Mouse (Mus musculus) lung, embryonic 14.5 days (tissue): ENCODE measurements around the gene Smco4. TPM values are rescaled to one million over a fixed set of nuclear protein-coding genes. Genes with fewer than 3 reads are reported as not detected.
A peak's percentile ranks its signal among the peaks of the same experiment; 100 is the strongest.
"Not testable (repeated sequence)": the region's sequence is repeated elsewhere in the genome, so short reads cannot be mapped to it uniquely, and the experiment has no call there.

Source experiments
- ATAC-seq: fragments of 200-750 bp; cut with Nextera tagmentation; 2 replicates; pipeline ENCODE4 v1.8.0; 2017; ENCODE audit warnings: mild to moderate bottlenecking, moderate TSS enrichment, moderate library complexity; ENCODE audit not compliant: insufficient read depth
- DNase-seq: peaks from one replicate; pipeline ENCODE4 v3.0.0-alpha.2; 2015
- H3K27ac ChIP-seq: fragments of 300-500 bp; sonication (generic); 2 replicates; pipeline ENCODE4 v1.5.1; 2014; ENCODE audit warnings: low read depth, mild to moderate bottlenecking, moderate library complexity
- H3K27me3 ChIP-seq: fragments of 300-500 bp; sonication (generic); 2 replicates; pipeline ENCODE4 v1.6.1; 2014; ENCODE audit warnings: low read length, control low read depth; ENCODE audit not compliant: insufficient read depth
- H3K36me3 ChIP-seq: fragments of 300-500 bp; sonication (generic); 2 replicates; pipeline ENCODE4 v1.6.1; 2014; ENCODE audit warnings: control low read depth; ENCODE audit not compliant: insufficient read depth
- H3K4me1 ChIP-seq: fragments of 300-500 bp; sonication (generic); 2 replicates; pipeline ENCODE4 v1.6.1; 2014; ENCODE audit warnings: antibody characterized with exemption, control low read depth; ENCODE audit not compliant: insufficient read depth
- H3K4me2 ChIP-seq: fragments of 300-500 bp; sonication (generic); 2 replicates; pipeline ENCODE4 v1.6.1; 2014; ENCODE audit warnings: mild to moderate bottlenecking
- H3K4me3 ChIP-seq: fragments of 300-500 bp; sonication (generic); 2 replicates; pipeline ENCODE4 v1.5.1; 2014; ENCODE audit warnings: low read depth, low read length
- H3K9ac ChIP-seq: fragments of 300-500 bp; sonication (generic); 2 replicates; pipeline ENCODE4 v1.6.1; 2014
- H3K9me3 ChIP-seq: fragments of 300-500 bp; sonication (generic); 2 replicates; pipeline ENCODE4 v1.6.1; 2016; ENCODE audit warnings: low read depth, low read length, control low read depth
- CTCF ChIP-seq: IDR thresholded peaks from 2 replicates; pipeline ENCODE4 v1.5.1; 2016; ENCODE audit warnings: antibody characterized with exemption, low read depth
- WGBS: fragments of 180-500 bp; shearing (Covaris S2); extraction: QIAGEN DNeasy Blood & Tissue Kit; methylation state at CpG from one replicate; pipeline ENCODE4 v1.1.7; 2014; 5-methylcytosine and 5-hydroxymethylcytosine counted together
- polyA plus RNA-seq: library from polyadenylated mRNA; unstranded; fragments of >200 nt; fragmentation: Nextera tagmentation; extraction: Ambion mirVana; gene quantifications from 2 replicates; pipeline ENCODE4 v1.2.1, GENCODE M21; 2014

Smco4 gene
- polyA plus RNA-seq, 1 experiment from 2014 or later: 3.9 TPM

- no peaks in the 10 kb centered on the region for H3K36me3 ChIP-seq
- no peak overlapping the region for H3K27ac ChIP-seq
- H3K9me3 ChIP-seq: no peaks in the 10 kb centered on the region
- no peaks in the 10 kb centered on the region for H3K27me3 ChIP-seq
- ATAC-seq: no peak
- no peak for TF ChIP-seq CTCF
- no peak overlapping the region for H3K4me3 ChIP-seq
- peak; percentile 23 for DNase-seq
- no peak overlapping the region for H3K9ac ChIP-seq
- H3K4me2 ChIP-seq: no peak overlapping the region
- H3K4me1 ChIP-seq: no peaks in the 10 kb centered on the region
Measured at GRCm38 (mm10) chr9:15489293-15489692, 3.9 kb upstream of the Smco4 start.

- no peak for ATAC-seq
- Histone ChIP-seq H3K9me3 (no peaks in the 10 kb centered on the region), H3K4me2 (no peak overlapping the region), H3K36me3 (no peaks in the 10 kb centered on the region), H3K27ac (no peak overlapping the region), H3K27me3 (no peaks in the 10 kb centered on the region), H3K4me3 (no peak overlapping the region), H3K4me1 (0 out of 2 replicates have a peak, but pooled peaks cover 4% of the 10 kb centered on the region), H3K9ac (no peak overlapping the region)
- WGBS: 77% methylated on average over 8 of the region's 8 CpGs
- TF ChIP-seq CTCF: no peak
- no peak for DNase-seq
Measured at GRCm38 (mm10) chr9:15490331-15491100, 2.7 kb upstream of the Smco4 start.

- Histone ChIP-seq H3K4me2 (no peak overlapping the region), H3K9me3 (no peaks in the 10 kb centered on the region), H3K9ac (no peak overlapping the region), H3K4me1 (peaks cover 7% of the 10 kb centered on the region; the same call in 1 of the 2 replicates), H3K4me3 (no peak overlapping the region), H3K27ac (no peak overlapping the region), H3K36me3 (no peaks in the 10 kb centered on the region), H3K27me3 (no peaks in the 10 kb centered on the region)
- DNase-seq: no peak
- TF ChIP-seq CTCF: no peak
- ATAC-seq: no peak
- 79% methylated on average over 4 of the region's 4 CpGs for WGBS
Measured at GRCm38 (mm10) chr9:15491686-15492085, 1.5 kb upstream of the Smco4 start.

GRCm38 (mm10) chr9:15492401-15492800 lies 831 bp upstream of the Smco4 start:
- no peak for ATAC-seq
- WGBS: 65% methylated on average over 9 of the region's 9 CpGs
- H3K36me3 ChIP-seq: no peaks in the 10 kb centered on the region
- no peak overlapping the region for H3K27ac ChIP-seq
- no peaks in the 10 kb centered on the region for H3K27me3 ChIP-seq
- H3K9me3 ChIP-seq: no peaks in the 10 kb centered on the region
- H3K4me1 ChIP-seq: peaks cover 9% of the 10 kb centered on the region; the same call in 1 of the 2 replicates
- no peak overlapping the region for H3K9ac ChIP-seq
- no peak for TF ChIP-seq CTCF
- no peak overlapping the region for H3K4me2 ChIP-seq
- no peak for DNase-seq
- H3K4me3 ChIP-seq: no peak overlapping the region

- Histone ChIP-seq H3K9me3 (no peaks in the 10 kb centered on the region), H3K36me3 (no peaks in the 10 kb centered on the region), H3K4me2 (peak overlapping the region; percentile 85), H3K9ac (peak overlapping the region; percentile 84), H3K27me3 (no peaks in the 10 kb centered on the region), H3K27ac (peak overlapping the region; percentile 70; the same call in 1 of the 2 replicates), H3K4me3 (peak overlapping the region; percentile 79), H3K4me1 (peaks cover 9% of the 10 kb centered on the region; the same call in 1 of the 2 replicates)
- ATAC-seq (peak; percentile 78), DNase-seq (peak; percentile 85)
- WGBS: 3% methylated on average over 37 of the region's 37 CpGs
- peak; percentile 71 for TF ChIP-seq CTCF
Measured at GRCm38 (mm10) chr9:15493925-15494558, 810 bp downstream of the Smco4 start.

GRCm38 (mm10) chr9:15495281-15495680 lies 2.0 kb downstream of the Smco4 start:
- not testable (repeated sequence) for H3K9ac ChIP-seq, H3K4me3 ChIP-seq, DNase-seq, H3K27ac ChIP-seq, H3K27me3 ChIP-seq, H3K4me2 ChIP-seq, H3K9me3 ChIP-seq, ATAC-seq, H3K4me1 ChIP-seq, H3K36me3 ChIP-seq
- WGBS: 88% methylated on average over 2 of the region's 2 CpGs
- 0 out of 2 replicates have a peak, but pooled peaks have one; percentile 1 for TF ChIP-seq CTCF

- no peak overlapping the region for H3K4me3 ChIP-seq
- ATAC-seq (no peak), DNase-seq (no peak)
- no peak overlapping the region for H3K4me2 ChIP-seq
- no peaks in the 10 kb centered on the region for H3K36me3 ChIP-seq
- 32% methylated on average over 8 of the region's 8 CpGs for WGBS
- no peaks in the 10 kb centered on the region for H3K9me3 ChIP-seq
- peak overlapping the region; percentile 36; the same call in 1 of the 2 replicates for H3K27ac ChIP-seq
- no peak overlapping the region for H3K9ac ChIP-seq
- H3K27me3 ChIP-seq: no peaks in the 10 kb centered on the region
- peaks cover 9% of the 10 kb centered on the region; the same call in 1 of the 2 replicates for H3K4me1 ChIP-seq
- TF ChIP-seq CTCF: no peak
Measured at GRCm38 (mm10) chr9:15495921-15496577, 2.8 kb downstream of the Smco4 start.
